Mouse (Mus musculus) fat pad, adult 2 months (tissue): ENCODE measurements at regions not wholly inside any gene's neighbourhood (a gene's known extent, or its start where the extent isn't known, plus 50 kb on each side); places are given as distances from the start of the nearest gene placed in this dataset.

ENCODE experiments used
- DNase-seq: peaks from one replicate; pipeline ENCODE4 v3.0.0-alpha.2; 2011; ENCODE audit warnings: low read depth, low spot score; ENCODE audit errors: extremely low read depth

GRCm38 (mm10) chr3:52558765-52559164, 290.6 kb downstream of the Foxo1 start:
- DNase-seq: no peak

- DNase-seq: no peak
These were observed 289.2 kb downstream of the Foxo1 start for GRCm38 (mm10) chr3:52557296-52557695.

- no peak for DNase-seq
These were observed 286.9 kb downstream of the Foxo1 start for GRCm38 (mm10) chr3:52555038-52555437.

GRCm38 (mm10) chr3:52554490-52554889, 286.4 kb downstream of the Foxo1 start:
- no peak for DNase-seq

GRCm38 (mm10) chr3:52548201-52548893, 280.2 kb downstream of the Foxo1 start:
- DNase-seq: no peak

- DNase-seq: no peak
These were observed 277.9 kb downstream of the Foxo1 start for GRCm38 (mm10) chr3:52546035-52546434.

- no peak for DNase-seq
These were observed 274.9 kb downstream of the Foxo1 start for GRCm38 (mm10) chr3:52543006-52543405.

GRCm38 (mm10) chr3:52540862-52541380, 272.8 kb downstream of the Foxo1 start:
- DNase-seq: no peak

- no peak for DNase-seq
These were observed 271.8 kb downstream of the Foxo1 start for GRCm38 (mm10) chr3:52539813-52540378.

GRCm38 (mm10) chr3:52538306-52538705, 270.2 kb downstream of the Foxo1 start:
- no peak for DNase-seq

GRCm38 (mm10) chr3:52537362-52537911, 269.3 kb downstream of the Foxo1 start:
- DNase-seq: no peak

- DNase-seq: no peak
These were observed 267.4 kb downstream of the Foxo1 start for GRCm38 (mm10) chr3:52535411-52536021.

GRCm38 (mm10) chr3:52534118-52534517, 266.0 kb downstream of the Foxo1 start:
- no peak for DNase-seq

- DNase-seq: no peak
These were observed 263.7 kb downstream of the Foxo1 start for GRCm38 (mm10) chr3:52531686-52532351.

- no peak for DNase-seq
These were observed 262.4 kb downstream of the Foxo1 start for GRCm38 (mm10) chr3:52530406-52530970.

GRCm38 (mm10) chr3:52529136-52529535, 261.0 kb downstream of the Foxo1 start:
- no peak for DNase-seq

- DNase-seq: no peak
These were observed 260.4 kb downstream of the Foxo1 start for GRCm38 (mm10) chr3:52528521-52528920.

GRCm38 (mm10) chr3:52527781-52528180, 259.6 kb downstream of the Foxo1 start:
- no peak for DNase-seq

- DNase-seq: no peak
These were observed 259.0 kb downstream of the Foxo1 start for GRCm38 (mm10) chr3:52527010-52527754.

GRCm38 (mm10) chr3:52522886-52523285, 254.8 kb downstream of the Foxo1 start:
- DNase-seq: no peak
